Mouse (Mus musculus): ENCODE results near the gene Mylk. TPM values are rescaled to one million over a fixed set of nuclear protein-coding genes. Genes with fewer than 3 reads are reported as not detected.

The Mylk gene
- total and polyA plus RNA-seq, 3 experiments: 0.04 to 0.10 TPM; not detected in 1

- TF ChIP-seq CTCF (conservative IDR thresholded peaks at IDR 0.05 in 1 of 2, IDR thresholded peaks at IDR 0.05 in 1 of 2; ENCODE audit: low read depth in 2 of 2, low read length in 2 of 2) (peak in 1 of 2 experiments; percentile 44; a peak in 2 of 4 replicates), ELF1 (IDR thresholded peaks at IDR 0.05; ENCODE audit: low read depth, low read length) (no peak), KAT2A (IDR thresholded peaks at IDR 0.05; ENCODE audit: insufficient replicate concordance, low read length) (no peak), ZMIZ1 (IDR thresholded peaks at IDR 0.05; ENCODE audit: low read depth, low read length) (no peak), NRF1 (IDR thresholded peaks at IDR 0.05; ENCODE audit: low read depth, low read length) (no peak), SMC3 (IDR thresholded peaks at IDR 0.05; ENCODE audit: low read depth, low read length) (no peak), POLR2AphosphoS2 (IDR thresholded peaks at IDR 0.05; ENCODE audit: low read depth, low read length) (no peak), SIN3A (IDR thresholded peaks at IDR 0.05; ENCODE audit: low read length) (no peak)
- Histone ChIP-seq H3K79me2 (replicated peaks; ENCODE audit: control insufficient read depth, extremely low read depth, insufficient read depth, poor library complexity, severe bottlenecking) (no peaks in the 10 kb centered on the region), H3K4me2 (ENCODE audit: insufficient read depth, low read depth, poor library complexity, severe bottlenecking) (no peak overlapping the region), H3K36me3 (replicated peaks in 1 of 2; ENCODE audit: control insufficient read depth in 1 of 2, insufficient read depth in 1 of 2, low read length in 1 of 2) (no peaks in the 10 kb centered on the region), H3K4me1 (ENCODE audit: control insufficient read depth in 1 of 2, insufficient read depth in 2 of 2) (no peaks in the 10 kb centered on the region), H3K27ac (ENCODE audit: insufficient read depth, low read depth) (no peak overlapping the region), H3K4me3 (replicated peaks in 1 of 3; ENCODE audit: low read depth in 2 of 3, low read length in 2 of 3, poor library complexity in 1 of 3) (no peak overlapping the region), H3K9ac (ENCODE audit: insufficient read depth, low read depth) (no peak overlapping the region), H3K9me3 (replicated peaks; ENCODE audit: low read length) (peaks cover 5% of the 10 kb centered on the region), H3K27me3 (replicated peaks) (peaks cover 82% of the 10 kb centered on the region)
- DNase-seq (ENCODE audit: extremely low read depth): peak; percentile 15
- dilution Hi-C loops (cut with MboI; ENCODE audit: extremely low pct_ligation_motif_present, extremely low pct_unique_long_range_greater_than_20kb, low sequenced_read_pairs): no loop called here
- in situ Hi-C loops (cut with MboI; ENCODE audit: low pct_ligation_motif_present, low pct_unique_long_range_greater_than_20kb, low sequenced_read_pairs): no loop called here
These were observed 212.6 kb downstream of the Mylk start for GRCm38 (mm10) chr16:34957487-34958230.

GRCm38 (mm10) chr16:34958667-34959066 is 213.7 kb downstream of the Mylk start:
- H3K9ac ChIP-seq (ENCODE audit: insufficient read depth, low read depth): no peak overlapping the region
- H3K79me2 ChIP-seq (replicated peaks; ENCODE audit: control insufficient read depth, extremely low read depth, insufficient read depth, poor library complexity, severe bottlenecking): no peaks in the 10 kb centered on the region
- H3K36me3 ChIP-seq (replicated peaks in 1 of 2; ENCODE audit: control insufficient read depth in 1 of 2, insufficient read depth in 1 of 2, low read length in 1 of 2): no peaks in the 10 kb centered on the region
- in situ Hi-C loops (cut with MboI; ENCODE audit: low pct_ligation_motif_present, low pct_unique_long_range_greater_than_20kb, low sequenced_read_pairs): no loop called here
- TF ChIP-seq TBP (conservative IDR thresholded peaks at IDR 0.05; ENCODE audit: low read depth, low read length): no peak
- no peak for TF ChIP-seq SMC3 (IDR thresholded peaks at IDR 0.05; ENCODE audit: low read depth, low read length)
- TF ChIP-seq MEF2A (IDR thresholded peaks at IDR 0.05; ENCODE audit: borderline replicate concordance, low read depth, low read length): no peak
- no peak for TF ChIP-seq MXI1 (IDR thresholded peaks at IDR 0.05; ENCODE audit: low read depth, low read length)
- no peak for TF ChIP-seq HCFC1 (IDR thresholded peaks at IDR 0.05; ENCODE audit: low read depth, low read length)
- no peak for TF ChIP-seq IRF4 (IDR thresholded peaks at IDR 0.05; ENCODE audit: low read depth, low read length)
- TF ChIP-seq KAT2A (IDR thresholded peaks at IDR 0.05; ENCODE audit: insufficient replicate concordance, low read length): no peak
- TF ChIP-seq UBTF (IDR thresholded peaks at IDR 0.05; ENCODE audit: low read depth, low read length): no peak
- TF ChIP-seq E2F4 (IDR thresholded peaks at IDR 0.05; ENCODE audit: insufficient replicate concordance, low read depth, low read length): no peak
- TF ChIP-seq JUN (IDR thresholded peaks at IDR 0.05; ENCODE audit: insufficient read depth, low read depth, low read length): no peak
- no peak for TF ChIP-seq USF2 (conservative IDR thresholded peaks at IDR 0.05; ENCODE audit: low read depth, low read length)
- no peak for TF ChIP-seq MYC (IDR thresholded peaks at IDR 0.05; ENCODE audit: low read depth, low read length)
- TF ChIP-seq ZMIZ1 (IDR thresholded peaks at IDR 0.05; ENCODE audit: low read depth, low read length): no peak
- H3K4me1 ChIP-seq (ENCODE audit: control insufficient read depth in 1 of 2, insufficient read depth in 2 of 2): no peaks in the 10 kb centered on the region
- H3K4me2 ChIP-seq (ENCODE audit: insufficient read depth, low read depth, poor library complexity, severe bottlenecking): no peak overlapping the region
- H3K27ac ChIP-seq (ENCODE audit: insufficient read depth, low read depth): no peak overlapping the region
- H3K27me3 ChIP-seq (replicated peaks): peaks cover 82% of the 10 kb centered on the region
- dilution Hi-C loops (cut with MboI; ENCODE audit: extremely low pct_ligation_motif_present, extremely low pct_unique_long_range_greater_than_20kb, low sequenced_read_pairs): no loop called here
- H3K4me3 ChIP-seq (replicated peaks in 1 of 3; ENCODE audit: low read depth in 2 of 3, low read length in 2 of 3, poor library complexity in 1 of 3): no peak overlapping the region
- peaks cover 5% of the 10 kb centered on the region for H3K9me3 ChIP-seq (replicated peaks; ENCODE audit: low read length)
- DNase-seq (ENCODE audit: extremely low read depth): no peak

Measured in CH12.LX (cell line).